Mouse (Mus musculus) heart, postnatal 0 days (tissue): ENCODE results near the gene Plcb4.

Experiments
- CTCF ChIP-seq: IDR thresholded peaks from 2 replicates; pipeline ENCODE4 v1.5.1; 2016; ENCODE audit warnings: antibody characterized with exemption, control low read depth, low read depth
- EP300 ChIP-seq: IDR thresholded peaks from 2 replicates; pipeline ENCODE4 v1.6.1; 2016; ENCODE audit warnings: antibody characterized with exemption, low read depth

GRCm38 (mm10) chr2:135676978-135677501 is 18.2 kb downstream of the Plcb4 start:
- no peak for TF ChIP-seq CTCF
- no peak for TF ChIP-seq EP300
